Mouse (Mus musculus) neural tube, embryonic 11.5 days (tissue): ENCODE data around the gene Cog3. TPM values are rescaled to one million over a fixed set of nuclear protein-coding genes. Genes with fewer than 3 reads are reported as not detected.

Source experiments
- ATAC-seq: fragments of 200-750 bp; cut with Nextera tagmentation; 2 replicates; pipeline ENCODE4 v1.8.0; 2017; ENCODE audit warnings: moderate number of reproducible peaks, mild to moderate bottlenecking, moderate TSS enrichment, moderate library complexity; ENCODE audit not compliant: insufficient read depth, low FRiP score, low TSS enrichment
- DNase-seq: peaks from one replicate; pipeline ENCODE4 v3.0.0-alpha.2; 2015; ENCODE audit warnings: low spot score
- H3K27ac ChIP-seq: fragments of 300-500 bp; sonication (generic); 2 replicates; pipeline ENCODE4 v1.5.1; 2014; ENCODE audit warnings: low read depth, mild to moderate bottlenecking, low read length
- H3K27me3 ChIP-seq: fragments of 300-500 bp; sonication (generic); 2 replicates; pipeline ENCODE4 v1.6.1; 2014; ENCODE audit warnings: mild to moderate bottlenecking, low read length, mixed read lengths; ENCODE audit not compliant: control insufficient read depth, insufficient read depth
- H3K36me3 ChIP-seq: fragments of 300-500 bp; sonication (generic); 2 replicates; pipeline ENCODE4 v1.6.1; 2014; ENCODE audit warnings: mild to moderate bottlenecking, low read length, moderate library complexity, mixed read lengths; ENCODE audit not compliant: control insufficient read depth, insufficient read depth
- H3K4me1 ChIP-seq: fragments of 300-500 bp; sonication (generic); 2 replicates; pipeline ENCODE4 v1.6.1; 2014; ENCODE audit warnings: low read length, mixed read lengths; ENCODE audit not compliant: control insufficient read depth, insufficient read depth
- H3K4me2 ChIP-seq: fragments of 300-500 bp; sonication (generic); 2 replicates; pipeline ENCODE4 v1.6.1; 2014; ENCODE audit warnings: low read depth, mild to moderate bottlenecking, moderate library complexity
- H3K4me3 ChIP-seq: fragments of 300-500 bp; sonication (generic); 2 replicates; pipeline ENCODE4 v1.5.1; 2014; ENCODE audit warnings: low read depth, low read length
- H3K9ac ChIP-seq: fragments of 300-500 bp; sonication (generic); 2 replicates; pipeline ENCODE4 v1.6.1; 2014; ENCODE audit warnings: mild to moderate bottlenecking, low read length
- H3K9me3 ChIP-seq: fragments of 300-500 bp; sonication (generic); 2 replicates; pipeline ENCODE4 v1.6.1; 2016; ENCODE audit warnings: low read length; ENCODE audit not compliant: control insufficient read depth
- WGBS: fragments of 180-500 bp; shearing (Covaris S2); extraction: QIAGEN DNeasy Blood & Tissue Kit; methylation state at CpG from one replicate; pipeline ENCODE4 v1.1.7; 2014; 5-methylcytosine and 5-hydroxymethylcytosine counted together
- polyA plus RNA-seq: library from polyadenylated mRNA; unstranded; fragments of >200 nt; fragmentation: Nextera tagmentation; extraction: Ambion mirVana; gene quantifications from 2 replicates; pipeline ENCODE4 v1.2.1, GENCODE M21; 2014

Gene Cog3
- polyA plus RNA-seq, 1 experiment from 2014 or later, result 30.0 TPM

DNA sequence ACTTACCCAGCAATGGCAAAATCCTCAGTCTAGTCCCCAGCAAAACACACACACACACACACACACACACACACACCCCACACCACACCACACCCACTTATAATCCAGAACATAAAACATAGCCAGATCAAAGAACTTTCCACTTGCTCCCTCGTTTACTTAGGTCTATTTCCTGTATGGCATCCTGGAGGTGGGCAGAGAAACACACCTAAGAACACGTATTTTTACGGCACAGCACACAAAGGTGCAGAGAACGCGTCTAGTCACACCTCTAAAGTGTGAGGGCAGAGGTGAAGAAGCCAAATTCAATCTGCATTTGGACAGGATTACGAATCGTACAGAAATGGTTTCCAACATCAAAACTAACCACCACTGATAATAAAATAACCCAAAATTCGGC, 1.1 kb downstream of the Cog3 start:
- no peak for DNase-seq
- WGBS, result 64% methylated on average over 8 of the region's 8 CpGs

DNA sequence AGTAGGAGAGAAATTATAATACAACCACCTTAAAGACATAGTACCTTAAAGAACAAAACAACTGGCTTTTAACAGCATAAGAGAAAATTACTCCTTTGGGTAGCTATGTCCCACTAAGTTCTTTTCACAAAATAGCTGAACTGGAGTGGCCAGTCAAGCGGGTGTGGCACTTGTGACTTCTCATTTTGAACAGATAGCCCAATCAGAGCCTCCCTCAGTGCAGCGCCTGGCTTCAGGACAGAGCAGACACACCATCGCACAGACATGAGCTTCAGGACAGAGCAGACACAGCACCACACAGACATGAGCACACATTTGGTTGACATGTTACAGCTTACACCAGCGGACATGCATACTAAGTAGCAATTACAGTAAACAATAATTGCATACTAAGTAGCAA, 3.3 kb downstream of the Cog3 start:
- ATAC-seq (no peak), DNase-seq (no peak)
- Histone ChIP-seq H3K4me1 (peaks cover 13% of the 10 kb centered on the region), H3K27ac (no peak overlapping the region), H3K9me3 (no peaks in the 10 kb centered on the region), H3K4me2 (no peak overlapping the region), H3K4me3 (no peak overlapping the region), H3K36me3 (peaks cover 2% of the 10 kb centered on the region; the same call in 1 of the 2 replicates), H3K9ac (no peak overlapping the region), H3K27me3 (no peaks in the 10 kb centered on the region)
- WGBS, result 88% methylated on average over 4 of the region's 4 CpGs

More for the DNA sequence above, 1.1 kb downstream of the Cog3 start:
- H3K4me3 ChIP-seq, result peak overlapping the region; percentile 96
- no peaks in the 10 kb centered on the region for H3K36me3 ChIP-seq
- H3K4me1 ChIP-seq, result peaks cover 13% of the 10 kb centered on the region
- H3K9me3 ChIP-seq, result no peaks in the 10 kb centered on the region
- H3K27me3 ChIP-seq, result no peaks in the 10 kb centered on the region
- ATAC-seq, result no peak
- H3K27ac ChIP-seq, result no peak overlapping the region
- H3K4me2 ChIP-seq, result peak overlapping the region; percentile 84
- H3K9ac ChIP-seq, result no peak overlapping the region

DNA sequence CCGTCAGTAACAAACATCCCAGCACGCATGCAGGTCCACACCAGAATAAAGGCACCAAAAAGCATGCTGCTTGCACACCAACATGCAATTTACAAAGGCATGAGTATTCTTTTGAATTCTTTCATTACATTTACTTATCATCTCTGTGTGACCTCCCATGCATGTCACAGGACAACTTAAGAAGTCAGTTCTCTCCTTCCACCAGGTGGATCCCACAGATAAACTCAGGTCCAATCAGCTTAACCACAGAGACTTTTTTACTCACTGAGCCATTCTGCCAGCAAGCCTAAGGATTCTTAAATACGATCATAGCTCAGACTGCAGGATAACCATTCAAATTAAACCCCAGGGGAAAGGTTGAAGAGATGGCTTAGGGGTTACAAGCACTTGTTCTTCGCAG, 5.2 kb downstream of the Cog3 start:
- peaks cover 13% of the 10 kb centered on the region for H3K4me1 ChIP-seq
- no peaks in the 10 kb centered on the region for H3K27me3 ChIP-seq
- no peak overlapping the region for H3K9ac ChIP-seq
- peaks cover 2% of the 10 kb centered on the region; the same call in 1 of the 2 replicates for H3K36me3 ChIP-seq
- H3K4me3 ChIP-seq, result no peak overlapping the region
- no peak overlapping the region for H3K27ac ChIP-seq
- WGBS, result 96% methylated on average over 4 of the region's 4 CpGs
- H3K9me3 ChIP-seq, result no peaks in the 10 kb centered on the region
- DNase-seq (no peak), ATAC-seq (no peak)
- no peak overlapping the region for H3K4me2 ChIP-seq

DNA sequence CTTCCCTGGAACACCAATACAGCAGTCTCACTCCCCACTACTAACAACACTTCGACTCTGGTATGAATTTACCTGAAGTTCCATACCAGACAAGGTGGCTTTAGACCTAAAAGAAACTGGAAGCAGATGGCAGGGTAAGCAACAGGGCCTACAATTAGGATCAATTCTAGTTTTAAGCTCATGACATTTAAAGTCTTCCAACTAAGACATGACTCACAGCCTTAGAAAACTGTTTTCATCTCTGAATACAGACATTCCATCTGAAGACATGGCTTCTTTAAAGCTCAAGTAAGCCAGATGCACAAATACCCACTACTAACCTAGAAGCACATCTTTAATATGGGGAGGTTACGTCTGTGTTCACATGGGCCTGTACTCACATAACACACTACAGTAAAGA, 6.4 kb downstream of the Cog3 start:
- Histone ChIP-seq H3K9me3 (no peaks in the 10 kb centered on the region), H3K4me1 (peaks cover 6% of the 10 kb centered on the region), H3K36me3 (peaks cover 2% of the 10 kb centered on the region; the same call in 1 of the 2 replicates), H3K4me3 (no peak overlapping the region), H3K9ac (no peak overlapping the region), H3K4me2 (no peak overlapping the region), H3K27me3 (no peaks in the 10 kb centered on the region), H3K27ac (no peak overlapping the region)
- ATAC-seq, result no peak
- 96% methylated on average over 2 of the region's 2 CpGs for whole genome bisulfite sequencing
- no peak for DNase-seq

DNA sequence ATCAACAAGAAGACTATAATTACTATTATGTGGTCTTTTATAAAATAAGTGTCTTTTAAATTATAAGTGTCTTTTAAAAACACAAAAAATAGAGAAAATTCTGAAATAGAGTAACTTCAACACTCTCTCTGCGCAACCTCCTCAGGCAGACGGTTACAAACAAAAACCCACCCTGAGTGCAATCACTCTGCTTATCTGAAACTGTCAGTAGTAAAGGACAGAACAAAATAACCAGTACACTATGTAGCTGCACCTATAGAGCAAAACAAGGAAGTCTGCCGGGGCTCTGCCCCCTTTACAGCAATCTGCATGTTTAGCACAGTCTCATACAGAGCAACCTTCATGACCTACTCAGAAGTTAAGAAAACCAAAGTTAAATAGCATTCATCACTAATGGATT, 12.4 kb downstream of the Cog3 start:
- H3K36me3 ChIP-seq, result peaks cover 5% of the 10 kb centered on the region; the same call in 1 of the 2 replicates
- WGBS, result 87% methylated on average over 3 of the region's 3 CpGs
- no peak overlapping the region for H3K9ac ChIP-seq
- no peak for DNase-seq
- ATAC-seq, result no peak
- no peaks in the 10 kb centered on the region for H3K4me1 ChIP-seq
- H3K9me3 ChIP-seq, result no peaks in the 10 kb centered on the region
- H3K27me3 ChIP-seq, result no peaks in the 10 kb centered on the region
- no peak overlapping the region for H3K4me2 ChIP-seq
- H3K4me3 ChIP-seq, result no peak overlapping the region
- no peak overlapping the region for H3K27ac ChIP-seq

DNA sequence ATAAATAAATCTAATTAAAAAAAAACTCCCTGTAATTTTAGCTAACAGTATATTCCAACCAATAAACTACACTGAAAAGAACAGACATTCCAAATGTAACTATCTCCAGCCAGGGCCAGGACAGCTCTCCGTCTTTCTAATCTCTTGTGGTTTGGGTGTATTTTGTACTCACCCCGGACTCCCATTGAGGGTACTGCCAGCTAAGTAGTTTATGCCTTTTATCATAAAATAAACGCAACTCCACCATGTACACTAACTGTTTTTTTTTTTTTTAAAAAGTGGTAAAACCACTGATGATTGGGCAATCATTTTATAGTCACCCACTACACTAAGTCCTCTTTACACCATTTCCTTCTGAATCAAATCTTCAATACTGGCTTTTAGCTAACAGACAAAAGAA, 18.7 kb downstream of the Cog3 start:
- no peak overlapping the region for H3K4me2 ChIP-seq
- H3K4me3 ChIP-seq, result no peak overlapping the region
- H3K9me3 ChIP-seq, result no peaks in the 10 kb centered on the region
- H3K36me3 ChIP-seq, result peaks cover 10% of the 10 kb centered on the region
- ATAC-seq, result no peak
- no peak overlapping the region for H3K27ac ChIP-seq
- H3K27me3 ChIP-seq, result no peaks in the 10 kb centered on the region
- no peaks in the 10 kb centered on the region for H3K4me1 ChIP-seq
- WGBS, result 97% methylated on average over 3 of the region's 3 CpGs
- H3K9ac ChIP-seq, result no peak overlapping the region
- no peak for DNase-seq

DNA sequence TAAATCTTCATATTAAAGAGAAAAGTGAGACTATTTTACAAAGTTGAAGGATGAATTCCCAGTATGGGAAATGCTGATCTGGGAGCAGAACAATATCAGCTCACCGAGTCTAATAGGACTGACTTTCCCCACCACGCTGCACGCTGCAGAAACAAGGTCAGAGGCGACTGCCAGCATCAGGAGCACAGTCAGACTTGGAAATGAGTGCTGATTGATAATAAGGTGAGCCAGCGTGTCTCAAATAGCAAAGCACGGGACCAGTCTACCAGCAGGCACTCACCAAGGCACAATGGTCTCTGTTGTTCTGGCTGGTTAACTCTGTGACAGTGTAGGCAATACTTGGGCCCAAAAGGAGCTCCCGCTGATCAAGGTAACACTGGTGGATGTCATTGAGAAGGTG, 21.7 kb downstream of the Cog3 start:
- Histone ChIP-seq H3K4me2 (no peak overlapping the region), H3K9me3 (no peaks in the 10 kb centered on the region), H3K36me3 (peaks cover 10% of the 10 kb centered on the region), H3K4me1 (no peaks in the 10 kb centered on the region), H3K27ac (no peak overlapping the region), H3K27me3 (no peaks in the 10 kb centered on the region), H3K9ac (no peak overlapping the region), H3K4me3 (no peak overlapping the region)
- DNase-seq, result no peak
- 88% methylated on average over 7 of the region's 7 CpGs for WGBS
- ATAC-seq, result no peak

DNA sequence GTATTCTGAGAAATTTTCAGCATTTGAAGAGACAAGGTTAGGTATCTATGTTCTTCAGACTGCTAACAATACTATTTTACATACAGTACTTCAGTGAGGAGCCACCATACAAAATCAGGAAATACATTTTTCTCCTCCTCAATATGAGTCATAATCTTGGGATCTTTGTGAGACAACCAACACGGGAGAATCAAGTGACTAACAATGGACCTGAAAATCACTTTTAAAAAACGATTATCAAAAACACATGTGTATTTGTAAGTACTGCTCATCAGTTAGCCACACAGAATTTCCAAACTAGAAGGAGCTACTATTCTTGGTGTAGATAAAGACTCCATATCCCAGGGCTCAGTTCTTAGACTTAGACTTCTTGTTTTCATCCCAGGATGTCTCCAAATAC, 23.0 kb downstream of the Cog3 start:
- no peak for DNase-seq
- Histone ChIP-seq H3K9ac (no peak overlapping the region), H3K4me3 (no peak overlapping the region), H3K27ac (no peak overlapping the region), H3K27me3 (no peaks in the 10 kb centered on the region), H3K4me2 (no peak overlapping the region), H3K4me1 (no peaks in the 10 kb centered on the region), H3K9me3 (no peaks in the 10 kb centered on the region), H3K36me3 (peaks cover 11% of the 10 kb centered on the region)
- ATAC-seq, result no peak
- 86% methylated on average over 2 of the region's 2 CpGs for WGBS

DNA sequence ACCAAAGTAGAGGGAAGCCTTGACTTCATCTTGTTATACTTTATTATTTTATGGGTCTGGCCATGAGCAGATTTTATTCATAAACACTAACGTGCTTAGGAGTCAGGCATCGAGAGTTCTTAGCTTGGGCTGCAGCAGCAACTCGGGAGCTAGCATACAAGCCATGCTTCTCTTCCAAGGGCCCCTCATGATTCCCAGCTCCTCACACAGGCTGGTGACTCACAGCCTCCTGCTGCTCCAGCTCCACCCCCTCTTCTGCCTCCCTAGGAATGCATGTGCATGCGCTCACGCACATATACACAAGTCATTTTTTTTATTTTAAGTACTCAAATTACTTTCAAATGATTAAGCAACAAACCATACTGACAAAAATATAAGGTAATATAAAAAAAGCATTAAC, 26.2 kb downstream of the Cog3 start:
- Histone ChIP-seq H3K4me1 (no peaks in the 10 kb centered on the region), H3K36me3 (peaks cover 10% of the 10 kb centered on the region; the same call in 1 of the 2 replicates), H3K9me3 (no peaks in the 10 kb centered on the region), H3K4me2 (no peak overlapping the region), H3K27ac (no peak overlapping the region), H3K27me3 (no peaks in the 10 kb centered on the region), H3K9ac (no peak overlapping the region), H3K4me3 (no peak overlapping the region)
- no peak for DNase-seq
- 96% methylated on average over 5 of the region's 5 CpGs for WGBS
- ATAC-seq, result no peak
